Mouse (Mus musculus) heart, postnatal 25 days (tissue): Measurements from ENCODE around the gene Clec2e. TPM values are rescaled to one million over a fixed set of nuclear protein-coding genes. Genes with fewer than 3 reads are reported as not detected.

Source experiments
- DNase-seq: peaks from one replicate; pipeline ENCODE4 v3.0.0; 2022; ENCODE audit warnings: low spot score
- intact Hi-C: fragments of 180-260 bp; cut with DNase I; formaldehyde crosslinking; loops from one replicate; pipeline ENCODE4 v1.15.1; 2025
- total RNA-seq, 2 experiments: library from RNA; stranded (reverse); gene quantifications; 2 replicates each; pipeline ENCODE4 v1.2.3; 2021

Clec2e gene
- total RNA-seq, 2 experiments from 2014 or later, result 0.10 to 0.20 TPM

GRCm38 (mm10) chr6:129066530-129066929 lies 34.2 kb downstream of the Clec2e start:
- no peak for DNase-seq
- intact Hi-C loops, result loop anchor here (2.0 to 5.0 kb wide), 2 partner anchors 34 to 212 kb away; no protein-coding TSS in a partner anchor

GRCm38 (mm10) chr6:129065857-129066256 lies 34.9 kb downstream of the Clec2e start:
- DNase-seq, result no peak
- intact Hi-C loops, result loop anchor here (2.0 to 5.0 kb wide), 2 partner anchors 34 to 211 kb away; no protein-coding TSS in a partner anchor

GRCm38 (mm10) chr6:129065407-129065806 lies 35.3 kb downstream of the Clec2e start:
- DNase-seq, result no peak
- intact Hi-C loops, result loop anchor here (5.0 kb wide), 1 partner anchor 33 kb away; no protein-coding TSS in a partner anchor

GRCm38 (mm10) chr6:129058013-129058412 lies 42.7 kb downstream of the Clec2e start:
- intact Hi-C loops, result no loop called here

GRCm38 (mm10) chr6:129056237-129056636 lies 44.5 kb downstream of the Clec2e start:
- intact Hi-C loops, result no loop called here
- DNase-seq, result no peak

More at GRCm38 (mm10) chr6:129058013-129058412, 42.7 kb downstream of the Clec2e start:
- DNase-seq, result no peak

GRCm38 (mm10) chr6:129051731-129052130 lies 49.0 kb downstream of the Clec2e start:
- intact Hi-C loops, result no loop called here
- DNase-seq, result no peak

GRCm38 (mm10) chr6:129051086-129051485 lies 49.6 kb downstream of the Clec2e start:
- intact Hi-C loops, result no loop called here

GRCm38 (mm10) chr6:129049596-129050251 lies 51.0 kb downstream of the Clec2e start:
- no peak for DNase-seq
- intact Hi-C loops, result no loop called here

More at GRCm38 (mm10) chr6:129051086-129051485, 49.6 kb downstream of the Clec2e start:
- DNase-seq, result no peak

- intact Hi-C loops, result no loop called here
Observed at GRCm38 (mm10) chr6:129048857-129049473, 51.7 kb downstream of the Clec2e start.

GRCm38 (mm10) chr6:129048381-129048780 lies 52.3 kb downstream of the Clec2e start:
- intact Hi-C loops, result no loop called here
- DNase-seq, result no peak

More at GRCm38 (mm10) chr6:129048857-129049473, 51.7 kb downstream of the Clec2e start:
- peak; percentile 8 for DNase-seq

- DNase-seq, result no peak
- intact Hi-C loops, result no loop called here
Observed at GRCm38 (mm10) chr6:129045601-129046000, 55.1 kb downstream of the Clec2e start, which contains the start of gene Klrb1f. Gene Klrb1f, plus strand, starts transcription at chr6:129045901.

- intact Hi-C loops, result no loop called here
- DNase-seq, result no peak
Observed at GRCm38 (mm10) chr6:129042470-129042869, 58.2 kb downstream of the Clec2e start.

Other genes with a start within 250 kb of the Clec2e start
- under 1 TPM in 1 of 2 experiments, not detected in 1; 0.23 TPM for gene Clec2i, start 213.3 kb downstream of the Clec2e start, total RNA-seq
- under 1 TPM; 0.28 to 0.42 TPM for gene BC035044, start 209.8 kb downstream of the Clec2e start, total RNA-seq
- 1 to 10 TPM; 1.2 to 2.7 TPM for gene Clec2g, start 166.5 kb downstream of the Clec2e start, total RNA-seq
- not detected for gene Klrb1f, start 55.0 kb downstream of the Clec2e start, total RNA-seq
- 10 to 100 TPM; 36.3 to 40.3 TPM for gene Clec2d, start 79.7 kb upstream of the Clec2e start, total RNA-seq
- under 1 TPM in 1 of 2 experiments, not detected in 1; 0.34 TPM for gene Cd69, start 174.5 kb upstream of the Clec2e start, total RNA-seq
- not detected for gene 4922502D21Rik, start 230.9 kb upstream of the Clec2e start, total RNA-seq
- 1 to 10 TPM; 1.1 TPM for gene Clec12a, start 241.8 kb upstream of the Clec2e start, total RNA-seq